Mouse (Mus musculus): ENCODE measurements at regions not wholly inside any gene's neighbourhood (a gene's known extent, or its start where the extent isn't known, plus 50 kb on each side); places are given as distances from the start of the nearest gene placed in this dataset.

DNA sequence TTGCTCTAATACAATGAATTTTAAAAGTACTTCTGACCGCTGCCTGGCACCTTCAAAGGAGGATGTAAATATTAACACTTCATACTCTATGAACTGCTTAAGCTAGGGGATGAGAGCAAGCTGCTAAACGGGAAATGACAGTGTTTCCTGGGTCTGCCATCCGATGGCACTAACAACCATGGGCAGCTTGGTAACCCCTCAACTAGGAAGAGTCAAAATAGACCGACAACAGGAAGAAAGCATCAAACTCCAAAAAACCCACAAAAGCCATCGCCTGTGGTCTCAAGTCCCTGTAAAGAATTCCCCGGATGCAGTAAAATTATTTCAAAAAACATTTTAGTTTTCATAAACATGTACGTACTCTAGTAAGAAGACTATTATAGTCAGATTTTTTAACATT is 175.3 kb upstream of the Smim15 start:
- no peak for TF ChIP-seq GATA1 (IDR thresholded peaks at IDR 0.05; ENCODE audit: low read length)

DNA sequence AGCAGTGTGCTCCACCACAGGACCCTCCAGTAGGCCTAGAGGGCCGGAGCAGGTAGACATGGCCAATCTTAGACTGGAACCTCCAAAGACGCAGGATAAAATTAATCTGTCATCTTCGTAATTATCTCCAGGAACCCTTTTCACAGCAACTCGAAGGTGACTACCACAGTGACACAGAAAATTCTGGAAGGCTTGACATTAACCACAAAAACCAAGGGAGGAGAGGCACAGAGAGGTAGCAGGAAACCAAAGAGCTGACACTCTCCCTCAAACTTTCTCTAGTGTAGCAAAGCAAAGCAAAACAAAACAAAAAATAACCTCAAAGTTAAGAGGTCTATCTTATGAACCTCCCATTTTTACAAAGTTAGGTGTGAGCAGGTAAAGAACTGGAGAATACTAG is 177.4 kb upstream of the Smim15 start:
- TF ChIP-seq GATA1 (IDR thresholded peaks at IDR 0.05; ENCODE audit: low read length) = no peak

DNA sequence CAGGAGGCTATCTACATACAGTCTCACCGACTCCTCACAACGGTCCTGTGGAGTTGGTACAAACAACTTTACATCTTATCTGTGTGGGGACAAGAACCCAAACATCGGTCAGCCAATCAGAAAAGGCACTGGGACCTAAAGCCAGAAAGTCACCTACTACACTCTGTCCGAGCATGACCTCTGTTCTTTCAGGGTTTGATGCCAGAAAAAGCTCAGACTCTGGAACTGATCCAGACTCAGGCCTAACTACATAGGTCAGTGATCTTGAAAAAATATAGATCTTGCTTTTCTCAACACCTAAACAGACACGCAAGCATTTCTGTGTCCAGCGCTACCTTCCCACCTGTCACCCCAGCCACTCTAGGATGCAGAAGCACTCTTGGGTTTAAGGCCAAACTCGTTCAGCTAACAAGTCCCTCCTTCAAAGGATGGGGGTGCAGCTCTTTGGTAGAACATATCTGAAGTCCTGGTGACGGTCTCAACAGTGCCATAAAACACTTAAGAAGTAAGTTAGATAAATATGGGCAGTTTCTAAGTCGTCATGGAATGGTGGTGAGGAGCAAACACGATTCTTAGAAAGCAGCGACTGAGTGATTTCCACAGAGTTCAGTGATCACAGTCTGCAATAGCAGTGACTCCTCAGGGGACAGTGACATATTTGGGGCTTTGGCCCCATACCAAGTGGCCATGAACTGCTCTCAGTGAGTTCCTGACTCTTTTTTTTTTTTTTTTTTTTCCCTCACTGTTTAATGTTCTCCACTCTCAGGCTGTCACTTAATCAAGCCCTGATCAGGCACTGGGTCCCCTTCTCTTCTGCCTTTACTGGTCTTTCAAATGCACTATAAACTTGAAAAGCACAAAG is 181.2 kb upstream of the Smim15 start:
- no peak for TF ChIP-seq GATA1 (IDR thresholded peaks at IDR 0.05; ENCODE audit: low read length)

DNA sequence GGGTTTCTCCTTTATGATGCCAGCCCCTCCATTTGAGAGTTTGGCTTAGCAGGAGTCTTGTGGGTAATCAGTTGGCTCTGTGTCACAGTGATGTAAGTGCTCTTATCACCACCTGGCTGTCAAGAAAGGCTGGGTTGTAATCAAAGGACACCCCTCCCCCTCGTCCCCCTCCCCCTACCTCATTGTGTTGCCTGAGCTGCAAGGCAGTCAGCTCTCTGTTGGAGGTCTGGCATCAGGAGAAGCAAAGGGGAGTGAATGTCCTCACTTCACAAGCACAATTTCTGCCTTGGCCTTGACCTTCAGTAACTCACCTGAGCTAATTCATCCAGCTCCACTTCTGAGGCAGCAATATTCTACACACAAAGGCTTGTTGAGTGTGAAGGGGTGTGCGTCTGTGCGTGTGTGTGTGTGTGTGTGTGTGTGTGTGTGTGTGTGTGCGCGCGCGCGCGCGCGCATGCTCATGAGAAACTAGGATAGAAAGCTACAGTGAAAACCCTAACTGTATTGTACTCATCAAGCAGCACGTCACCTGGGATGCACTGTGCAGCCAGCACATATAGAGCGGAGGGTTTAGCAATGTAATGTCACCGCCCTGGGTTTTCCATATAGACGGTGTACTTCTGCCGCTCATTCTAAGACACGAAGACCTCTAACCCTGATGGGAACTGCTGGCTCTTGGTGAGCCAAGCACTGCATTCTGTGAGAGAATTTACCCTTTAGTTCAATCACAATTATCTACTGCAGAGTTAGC is 182.7 kb upstream of the Smim15 start:
- TF ChIP-seq GATA1 (IDR thresholded peaks at IDR 0.05; ENCODE audit: low read length) = no peak

DNA sequence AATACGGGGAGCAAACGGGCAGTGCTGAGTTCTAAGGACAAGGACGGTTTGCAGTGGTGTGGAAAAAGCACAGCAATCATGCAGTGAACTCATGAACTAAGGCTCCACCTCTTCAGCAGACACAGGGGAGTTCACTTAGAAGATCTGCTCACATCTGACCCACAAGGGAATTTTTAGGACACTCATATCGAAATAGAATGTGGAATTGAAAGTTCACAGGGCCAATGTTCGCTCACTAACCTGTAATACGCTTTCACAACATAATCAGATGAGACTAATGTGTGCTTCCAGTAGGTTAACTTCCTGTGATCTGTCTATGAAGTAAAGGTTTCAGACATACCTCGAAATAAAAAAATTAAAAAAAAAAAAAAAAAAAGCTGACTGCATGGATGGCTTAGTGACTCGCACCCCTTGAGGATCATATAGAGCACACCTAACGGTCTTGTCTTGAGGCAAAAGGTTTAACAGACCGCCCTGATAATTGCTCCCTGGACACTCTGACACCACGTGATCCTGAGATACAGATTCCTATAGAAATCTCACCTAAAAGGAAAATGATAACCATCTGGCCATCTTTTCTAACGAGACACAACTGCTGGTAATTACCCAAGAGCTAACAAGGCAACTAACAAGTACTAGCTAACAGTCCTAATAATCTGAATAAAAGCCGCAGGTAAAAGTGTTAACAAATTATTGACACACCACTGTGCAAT is 187.0 kb upstream of the Smim15 start:
- TF ChIP-seq GATA1 (IDR thresholded peaks at IDR 0.05; ENCODE audit: low read length) = no peak

DNA sequence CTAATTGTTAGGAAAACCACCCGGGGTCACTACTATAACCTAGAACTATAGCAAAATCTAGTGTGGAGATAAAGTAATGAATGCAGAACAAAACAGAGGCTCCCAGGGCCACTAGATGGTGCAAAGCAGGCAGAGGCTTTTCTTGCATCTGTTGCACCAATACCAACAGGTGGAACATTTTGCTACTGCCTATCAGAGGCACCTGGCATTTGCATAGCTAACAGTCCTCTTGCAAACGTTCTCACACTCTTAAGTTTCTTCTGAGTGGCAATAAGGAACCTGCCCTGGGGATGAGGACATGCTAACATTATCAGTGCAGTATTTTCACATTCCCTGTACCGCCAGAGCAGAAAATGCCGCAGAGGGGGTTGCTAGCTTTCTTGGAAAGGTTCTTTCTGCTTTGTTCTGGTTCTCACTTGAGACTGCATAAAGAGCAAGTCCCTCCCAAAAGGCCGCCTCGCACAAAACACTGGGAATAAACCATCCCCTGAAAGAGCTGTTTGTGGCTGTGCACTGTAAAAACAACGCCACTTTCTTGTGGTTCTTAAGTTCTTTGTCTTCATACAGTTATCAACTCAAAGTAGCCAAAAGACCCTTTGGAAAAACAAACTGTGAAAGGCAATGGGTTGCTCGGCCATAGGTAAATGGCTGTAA is 193.2 kb upstream of the Smim15 start:
- TF ChIP-seq GATA1 (IDR thresholded peaks at IDR 0.05; ENCODE audit: low read length) = no peak

DNA sequence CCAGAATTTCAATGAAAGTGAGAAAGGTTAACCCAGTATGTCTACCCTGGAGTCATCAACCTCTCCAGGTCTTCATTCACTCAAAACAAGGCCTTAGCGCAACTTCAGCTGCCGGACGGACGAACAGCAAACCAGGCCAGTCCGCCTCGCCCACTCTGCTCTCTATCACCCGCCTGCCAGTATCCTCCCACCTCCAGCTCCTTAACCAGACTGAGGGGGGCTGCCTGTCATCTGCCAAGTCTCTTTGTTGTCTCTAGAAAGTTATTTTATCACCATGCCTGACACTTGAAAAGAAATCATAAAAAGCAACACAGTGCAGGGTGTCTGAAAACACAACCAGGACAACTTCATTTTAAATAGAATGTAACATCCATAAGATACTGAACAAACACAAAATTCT is 195.4 kb upstream of the Smim15 start:
- no peak for TF ChIP-seq GATA1 (IDR thresholded peaks at IDR 0.05; ENCODE audit: low read length)

DNA sequence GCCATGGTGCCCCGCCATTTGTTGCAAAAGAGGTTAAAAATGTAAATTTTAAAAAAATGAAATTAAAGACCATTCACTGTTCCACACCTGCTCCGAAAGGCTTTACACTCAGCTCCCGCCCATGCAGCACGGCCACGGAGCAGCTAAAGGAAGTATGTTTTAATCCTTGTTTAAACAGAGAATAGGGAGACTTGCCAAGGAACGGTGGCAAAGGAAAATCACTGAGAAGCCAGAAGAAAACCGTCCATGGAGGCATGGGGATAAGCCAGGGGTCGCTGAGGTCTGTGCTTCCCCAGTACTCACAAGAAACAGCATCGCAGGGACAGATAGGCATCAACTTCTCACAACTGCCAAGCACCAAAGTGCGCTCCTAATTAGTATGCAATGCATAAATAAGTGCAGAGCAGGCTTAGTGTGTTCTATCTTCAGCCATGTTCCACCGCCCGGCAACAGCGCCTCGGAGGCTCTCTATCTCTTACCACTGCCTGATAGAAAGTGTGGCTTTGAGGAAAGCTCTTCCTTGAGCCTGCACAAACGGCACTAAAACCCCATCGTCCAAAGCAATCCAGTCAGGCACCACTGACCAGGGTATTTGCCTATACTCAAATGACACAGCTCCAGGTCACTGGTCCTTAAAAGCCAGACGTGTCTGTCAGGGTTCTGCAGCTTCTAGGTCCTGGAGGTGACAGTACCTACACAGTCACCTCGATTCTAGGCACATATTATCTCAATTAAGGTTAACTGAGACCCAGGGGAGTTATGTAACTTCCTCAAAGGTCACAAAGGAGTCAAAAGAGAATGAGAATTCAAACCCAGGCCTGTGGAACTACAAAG is 196.8 kb upstream of the Smim15 start:
- TF ChIP-seq GATA1 (IDR thresholded peaks at IDR 0.05; ENCODE audit: low read length) = no peak

DNA sequence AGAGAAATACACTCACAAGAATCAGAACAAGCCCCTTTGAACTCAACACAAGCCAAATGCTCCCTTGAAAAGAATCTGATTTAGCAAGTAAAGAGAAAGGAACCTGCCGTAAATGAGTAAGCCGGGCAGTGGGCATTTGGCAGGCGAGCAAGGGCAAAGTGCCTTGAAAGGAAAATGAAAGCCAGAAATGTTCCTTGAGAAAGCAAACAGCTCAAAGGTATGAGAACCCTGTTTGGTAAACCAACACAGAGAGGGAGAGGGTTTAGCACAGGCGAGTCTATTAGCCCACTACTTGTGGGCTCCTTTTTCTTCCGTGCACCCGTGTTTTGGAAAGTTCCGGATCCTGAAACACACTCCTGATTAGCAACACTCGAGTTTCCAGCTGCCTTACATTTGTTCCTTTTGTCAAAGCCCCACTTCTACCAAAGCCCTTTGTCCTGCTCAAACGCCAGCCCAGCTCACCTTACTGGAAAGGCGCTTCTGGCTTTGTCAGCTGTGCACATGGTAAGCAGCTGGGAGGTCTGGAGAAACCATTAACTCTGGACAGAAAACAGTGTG is 197.5 kb upstream of the Smim15 start:
- TF ChIP-seq GATA1 (IDR thresholded peaks at IDR 0.05; ENCODE audit: low read length) = no peak

DNA sequence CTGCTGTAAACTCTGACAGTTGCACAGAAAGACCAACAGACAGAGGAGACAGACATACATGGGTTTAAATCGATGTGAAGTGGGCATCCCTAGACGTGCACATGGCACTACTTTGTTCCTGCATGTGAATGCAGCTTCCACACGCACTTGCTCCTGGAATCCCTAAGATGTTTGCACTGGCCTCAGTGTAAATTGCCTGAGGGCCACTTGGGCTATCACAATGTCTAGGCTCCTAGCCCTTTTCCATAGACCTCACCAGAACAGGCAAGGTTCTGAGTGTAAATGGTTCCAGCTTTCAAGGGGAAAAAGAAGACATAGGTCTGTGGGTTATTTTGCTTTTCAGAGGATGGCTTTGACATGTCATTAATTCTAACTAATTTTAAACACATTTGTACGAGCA is 198.4 kb upstream of the Smim15 start:
- TF ChIP-seq GATA1 (IDR thresholded peaks at IDR 0.05; ENCODE audit: low read length) = no peak

DNA sequence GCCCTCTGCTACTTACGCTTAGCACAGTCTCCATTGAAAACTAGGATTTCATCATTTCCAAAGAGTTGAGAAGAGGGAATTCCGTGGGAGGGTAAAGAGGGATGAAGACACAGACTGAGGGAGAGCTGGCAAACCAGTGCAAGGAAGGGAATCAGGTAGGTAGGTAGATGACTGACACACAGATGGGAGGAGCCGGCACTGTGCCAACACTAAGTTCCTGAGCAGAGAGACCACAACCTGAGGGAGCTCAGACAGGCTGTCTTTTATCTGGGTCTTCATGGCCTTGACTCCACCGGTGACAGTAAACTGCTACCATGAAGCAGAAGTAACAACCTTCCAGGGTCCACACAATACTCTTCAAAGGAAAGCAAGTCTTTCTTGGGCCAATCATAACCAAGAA is 200.2 kb upstream of the Smim15 start:
- no peak for TF ChIP-seq GATA1 (IDR thresholded peaks at IDR 0.05; ENCODE audit: low read length)

DNA sequence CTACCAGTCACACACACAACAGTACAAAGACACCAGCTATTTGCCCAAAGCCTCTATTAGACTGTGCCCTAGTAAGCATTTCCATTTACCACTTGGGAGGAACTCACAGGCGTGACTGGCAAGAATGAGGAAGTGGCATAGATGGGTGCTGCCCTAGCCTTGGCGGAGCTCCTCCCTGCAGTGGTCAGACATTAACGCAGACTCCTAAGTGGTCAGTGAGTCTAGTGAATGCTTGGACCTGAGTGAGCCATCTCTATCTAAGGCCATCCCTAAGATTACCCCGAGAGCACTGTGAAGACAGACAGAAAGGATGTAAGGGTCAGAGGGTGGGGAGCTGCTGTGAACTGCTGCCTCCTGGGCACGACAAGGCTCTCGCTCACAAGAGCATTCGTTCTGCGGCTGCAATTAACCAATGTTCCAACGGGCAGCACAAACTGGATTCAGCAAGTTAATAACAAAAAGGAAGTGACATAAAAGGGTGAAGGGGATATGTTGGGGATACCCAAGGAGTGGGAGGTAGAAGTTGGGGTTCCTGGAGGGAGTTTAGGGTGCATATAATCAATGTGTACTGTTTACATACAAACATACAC is 206.0 kb upstream of the Smim15 start:
- TF ChIP-seq GATA1 (IDR thresholded peaks at IDR 0.05; ENCODE audit: low read length) = no peak

DNA sequence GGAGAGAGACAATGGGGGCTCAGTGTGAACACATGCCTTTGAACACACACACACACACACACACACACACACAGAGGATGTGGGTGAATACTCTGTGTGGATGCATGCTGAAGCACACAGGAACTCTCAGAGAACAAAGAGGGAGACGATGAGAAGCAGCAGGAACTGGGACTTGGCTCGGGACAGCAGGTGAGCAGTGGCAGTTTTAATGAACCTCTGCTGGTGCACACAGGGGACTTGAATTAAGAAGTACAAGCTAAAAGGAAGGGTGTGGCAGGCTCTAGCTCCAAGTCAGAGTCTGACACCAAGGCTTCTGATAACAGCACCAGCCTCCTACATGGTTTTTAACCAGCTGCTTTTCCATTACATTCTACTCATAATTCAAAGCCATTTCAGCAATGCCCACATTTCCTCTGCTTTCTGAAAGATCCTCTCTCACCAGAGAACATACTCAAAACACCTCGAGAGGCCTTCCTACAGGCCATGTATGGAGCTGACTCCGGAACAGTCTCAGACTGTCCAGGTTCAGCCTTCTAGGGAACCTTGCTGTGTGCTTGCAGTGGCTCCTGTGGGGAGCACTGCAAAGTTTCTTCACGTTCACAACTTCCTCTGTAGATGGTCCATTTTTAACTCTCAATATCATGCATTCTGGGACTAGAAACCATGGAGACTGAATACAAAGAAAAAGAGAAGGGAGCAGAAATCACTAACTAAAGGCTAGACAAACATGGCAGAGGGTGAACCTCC is 206.9 kb upstream of the Smim15 start:
- no peak for TF ChIP-seq GATA1 (IDR thresholded peaks at IDR 0.05; ENCODE audit: low read length)
